In genomic region chr10:120850391-120851195, GRCm38 (mm10) we compare ENCODE assay signal across 11 mouse cellular contexts. TPM values are rescaled to one million over a fixed set of nuclear protein-coding genes. Genes with fewer than 3 reads are reported as not detected.
A peak's percentile ranks its signal among the peaks of the same experiment; 100 is the strongest.
DNase-seq lines count a peak whose midpoint lies in the region; ATAC-seq and TF ChIP-seq lines count a peak whose summit lies in the region.
"Had no signal": no experiment of that assay in that cellular context is flagged by ENCODE, and none has a peak within 500 bp of the region (broad histone marks: within the 10 kb centered on the region; RNA-seq: fewer than 3 reads in every experiment).

No protein-coding gene starts in this region.

- no peak overlapping the region for H3K9ac ChIP-seq in heart, embryonic 13.5 days
- no peak overlapping the region for H3K9ac ChIP-seq in intestine, postnatal 0 days (ENCODE audit: low read depth, low read length)
- H3K9ac ChIP-seq in limb, embryonic 15.5 days = no peak overlapping the region
- H3K9ac ChIP-seq: liver, embryonic 13.5 days; neural tube, embryonic 12.5 days had no signal

- no peak overlapping the region for H3K4me3 ChIP-seq in heart, embryonic 13.5 days
- H3K4me3 ChIP-seq in intestine, postnatal 0 days (ENCODE audit: low read depth, low read length) = no peak overlapping the region
- 0 out of 2 replicates have a peak overlapping the region, but pooled peaks have one; percentile 5 for H3K4me3 ChIP-seq in limb, embryonic 15.5 days
- H3K4me3 ChIP-seq: liver, embryonic 13.5 days; neural tube, embryonic 12.5 days had no signal

- peaks cover 13% of the 10 kb centered on the region for H3K4me1 ChIP-seq in heart, embryonic 13.5 days
- H3K4me1 ChIP-seq in intestine, postnatal 0 days (replicated peaks; ENCODE audit: control insufficient read depth, insufficient read depth, low read length) = no peaks in the 10 kb centered on the region
- peaks cover 48% of the 10 kb centered on the region for H3K4me1 ChIP-seq in limb, embryonic 15.5 days
- H3K4me1 ChIP-seq: liver, embryonic 13.5 days had no signal

- H3K4me2 ChIP-seq in heart, embryonic 13.5 days = no peak overlapping the region
- H3K4me2 ChIP-seq in intestine, postnatal 0 days (replicated peaks; ENCODE audit: low read depth) = 0 out of 2 replicates have a peak overlapping the region, but pooled peaks have one; percentile 17
- H3K4me2 ChIP-seq in limb, embryonic 15.5 days = peak overlapping the region; percentile 34
- H3K4me2 ChIP-seq: liver, embryonic 13.5 days; neural tube, embryonic 12.5 days had no signal

- peak overlapping the region; percentile 34; the same call in 1 of the 2 replicates for H3K27ac ChIP-seq in heart, embryonic 13.5 days (replicated peaks)
- H3K27ac ChIP-seq in intestine, postnatal 0 days (ENCODE audit: low read depth, low read length) = no peak overlapping the region
- H3K27ac ChIP-seq in limb, embryonic 15.5 days = peak overlapping the region; percentile 86
- H3K27ac ChIP-seq: liver, embryonic 13.5 days; neural tube, embryonic 12.5 days had no signal

- ATAC-seq in heart, embryonic 13.5 days (ENCODE audit: extremely low read depth, insufficient number of reproducible peaks, low FRiP score, low TSS enrichment) = no peak
- ATAC-seq in intestine, postnatal 0 days = no peak
- peak; percentile 77 for ATAC-seq in limb, embryonic 15.5 days (ENCODE audit: insufficient number of reproducible peaks, low FRiP score, low TSS enrichment, low read depth)
- no peak for ATAC-seq in erythroblast, adult 5-6 weeks (replicated peaks; ENCODE audit: low FRiP score, poor library complexity, severe bottlenecking)

- WGBS in heart, embryonic 13.5 days = 77% methylated on average over 24 of the region's 24 CpGs
- WGBS in intestine, postnatal 0 days = 59% methylated on average over 24 of the region's 24 CpGs
- 22% methylated on average over 24 of the region's 24 CpGs for WGBS in limb, embryonic 15.5 days

- no peak for DNase-seq in heart, adult 9 months (ENCODE audit: low spot score in 2 of 2)
- DNase-seq in fibroblast of lung, adult 2 months (ENCODE audit: low read depth) = peak; percentile 49
- no peak for DNase-seq in retina, postnatal 1 day
- DNase-seq in testis, postnatal 10 days (ENCODE audit: low spot score) = no peak
- DNase-seq: heart, postnatal 36 days; liver, embryonic 13.5 days had no signal

- no peaks in the 10 kb centered on the region for H3K27me3 ChIP-seq in heart, embryonic 13.5 days (replicated peaks)
- H3K27me3 ChIP-seq in intestine, postnatal 0 days (replicated peaks; ENCODE audit: control insufficient read depth, insufficient read depth, low read length) = no peaks in the 10 kb centered on the region
- no peaks in the 10 kb centered on the region for H3K27me3 ChIP-seq in limb, embryonic 15.5 days
- H3K27me3 ChIP-seq: liver, embryonic 13.5 days; neural tube, embryonic 12.5 days had no signal

- no peaks in the 10 kb centered on the region for H3K9me3 ChIP-seq in heart, embryonic 13.5 days
- no peaks in the 10 kb centered on the region for H3K9me3 ChIP-seq in intestine, postnatal 0 days (ENCODE audit: control insufficient read depth)
- H3K9me3 ChIP-seq in limb, embryonic 15.5 days = no peaks in the 10 kb centered on the region
- H3K9me3 ChIP-seq: liver, embryonic 13.5 days; neural tube, embryonic 12.5 days had no signal

- TF ChIP-seq CTCF in intestine, postnatal 0 days (IDR thresholded peaks at IDR 0.05; ENCODE audit: low read depth) = no peak

- peaks cover 46% of the 10 kb centered on the region for H3K36me3 ChIP-seq in heart, embryonic 13.5 days
- H3K36me3 ChIP-seq in intestine, postnatal 0 days (ENCODE audit: control insufficient read depth, insufficient read depth) = no peaks in the 10 kb centered on the region
- peaks cover 9% of the 10 kb centered on the region; the same call in 1 of the 2 replicates for H3K36me3 ChIP-seq in limb, embryonic 15.5 days
- H3K36me3 ChIP-seq: liver, embryonic 13.5 days; neural tube, embryonic 12.5 days had no signal

RNA-seq across cellular contexts. Expression of gene Msrb3, which starts 48.3 kb away (rescaled TPM):
- 20.6 and 24.8 TPM in 2 replicates for polyA plus RNA-seq in heart, embryonic 13.5 days (2015; fragmentation: Nextera tagmentation; extraction: Ambion mirVana)
- polyA plus RNA-seq in intestine, postnatal 0 days (2015; fragmentation: Nextera tagmentation; extraction: Ambion mirVana) = 17.2 and 18.5 TPM in 2 replicates
- polyA plus RNA-seq in limb, embryonic 15.5 days (2015; fragmentation: Nextera tagmentation; extraction: Ambion mirVana) = 14.8 and 16.9 TPM in 2 replicates
- not detected in 2 replicates for total RNA-seq in erythroblast, adult 5-6 weeks (2015; ENCODE audit: low replicate concordance)
- 0.09 and 1.3 TPM in 2 replicates for total RNA-seq in erythroblast, adult 5-6 weeks (2017; ENCODE audit: low replicate concordance)
